Mouse (Mus musculus): ENCODE data around the gene Adcy5. TPM values are rescaled to one million over a fixed set of nuclear protein-coding genes. Genes with fewer than 3 reads are reported as not detected.

Adcy5 gene
- total and polyA plus RNA-seq, 3 experiments, result under 0.01 to 0.08 TPM; not detected in 1

- DNase-seq (ENCODE audit: low read depth, low spot score), result no peak
- H3K36me3 ChIP-seq (ENCODE audit: control insufficient read depth in 1 of 2, insufficient read depth in 2 of 2, low read length in 2 of 2), result no peaks in the 10 kb centered on the region
- H3K4me3 ChIP-seq (ENCODE audit: control insufficient read depth in 1 of 2, insufficient read depth in 1 of 2, low read depth in 2 of 2, low read length in 2 of 2), result no peak overlapping the region
- TF ChIP-seq POLR2AphosphoS2 (IDR thresholded peaks at IDR 0.05; ENCODE audit: low read length) (no peak), ZC3H11A (IDR thresholded peaks at IDR 0.05; ENCODE audit: low read depth, low read length) (no peak), JUND (IDR thresholded peaks at IDR 0.05; ENCODE audit: low read depth, low read length) (no peak), ZNF384 (IDR thresholded peaks at IDR 0.05; ENCODE audit: low read depth, low read length) (no peak)
- H3K79me2 ChIP-seq (ENCODE audit: control insufficient read depth, insufficient read depth, low read length, poor library complexity), result no peaks in the 10 kb centered on the region
- no peaks in the 10 kb centered on the region for H3K27me3 ChIP-seq (ENCODE audit: control insufficient read depth in 1 of 2, insufficient read depth in 2 of 2, low read length in 2 of 2)
- no peak overlapping the region for H3K9ac ChIP-seq (ENCODE audit: control insufficient read depth, low read depth, low read length, poor library complexity, severe bottlenecking)
- no peaks in the 10 kb centered on the region for H3K9me3 ChIP-seq (replicated peaks; ENCODE audit: insufficient read depth, low read length)
- no peaks in the 10 kb centered on the region for H3K4me1 ChIP-seq (ENCODE audit: control insufficient read depth in 1 of 2, insufficient read depth in 2 of 2, low read length in 2 of 2)
- H3K27ac ChIP-seq (ENCODE audit: control insufficient read depth, low read depth, low read length), result no peak overlapping the region
Measured at GRCm38 (mm10) chr16:35233329-35233728, 78.7 kb downstream of the Adcy5 start.

DNA sequence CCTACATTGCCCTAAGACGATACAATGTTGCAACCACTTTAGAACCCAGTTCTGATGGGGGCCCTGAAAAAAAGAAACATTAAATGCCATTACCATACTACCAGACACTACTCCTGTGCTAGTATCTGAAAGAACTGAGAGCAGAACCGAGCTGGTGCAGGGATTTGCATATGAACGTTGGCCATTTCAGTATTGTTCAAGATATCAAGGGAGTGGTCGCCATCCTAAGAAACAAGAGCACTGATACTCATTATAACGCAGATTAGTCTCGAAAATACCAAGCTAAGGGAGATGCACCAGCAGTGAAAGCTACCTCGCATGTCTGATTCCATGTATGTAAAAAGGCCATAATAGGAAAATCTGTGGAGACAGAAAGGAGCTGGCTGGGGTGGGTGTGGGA, 82.4 kb downstream of the Adcy5 start:
- H3K27ac ChIP-seq (ENCODE audit: control insufficient read depth, low read depth, low read length), result no peak overlapping the region
- no peaks in the 10 kb centered on the region for H3K36me3 ChIP-seq (ENCODE audit: control insufficient read depth in 1 of 2, insufficient read depth in 2 of 2, low read length in 2 of 2)
- no peak overlapping the region for H3K4me3 ChIP-seq (ENCODE audit: control insufficient read depth in 1 of 2, insufficient read depth in 1 of 2, low read depth in 2 of 2, low read length in 2 of 2)
- no peak for TF ChIP-seq MAZ (IDR thresholded peaks at IDR 0.05; ENCODE audit: low read depth, low read length)
- no peak for TF ChIP-seq POLR2AphosphoS5 (IDR thresholded peaks at IDR 0.05; ENCODE audit: borderline replicate concordance, low read depth, low read length)
- no peak for TF ChIP-seq JUND (IDR thresholded peaks at IDR 0.05; ENCODE audit: low read depth, low read length)
- TF ChIP-seq CHD1 (IDR thresholded peaks at IDR 0.05; ENCODE audit: low read depth, low read length), result no peak
- no peak for TF ChIP-seq MYC (IDR thresholded peaks at IDR 0.05; ENCODE audit: low read depth, low read length)
- no peak for TF ChIP-seq NELFE (IDR thresholded peaks at IDR 0.05; ENCODE audit: low read depth, low read length)
- no peak for TF ChIP-seq POLR2AphosphoS2 (IDR thresholded peaks at IDR 0.05; ENCODE audit: low read length)
- TF ChIP-seq KAT2A (conservative IDR thresholded peaks at IDR 0.05; ENCODE audit: low read depth, low read length), result no peak
- TF ChIP-seq MAX (IDR thresholded peaks at IDR 0.05; ENCODE audit: low read length), result no peak
- no peak for TF ChIP-seq CTCF (IDR thresholded peaks at IDR 0.05 in 2 of 3, conservative IDR thresholded peaks at IDR 0.05 in 1 of 3; ENCODE audit: control insufficient read depth in 1 of 3, insufficient read depth in 1 of 3, low read depth in 2 of 3, low read length in 3 of 3, poor library complexity in 1 of 3, severe bottlenecking in 1 of 3)
- no peak for TF ChIP-seq POLR2A (IDR thresholded peaks at IDR 0.05; ENCODE audit: control insufficient read depth in 1 of 2, insufficient read depth in 1 of 2, low read depth in 1 of 2, low read length in 2 of 2, poor library complexity in 1 of 2)
- TF ChIP-seq CHD2 (IDR thresholded peaks at IDR 0.05; ENCODE audit: low read length), result no peak
- no peak for TF ChIP-seq TCF12 (IDR thresholded peaks at IDR 0.05; ENCODE audit: low read depth, low read length)
- TF ChIP-seq ZNF384 (IDR thresholded peaks at IDR 0.05; ENCODE audit: low read depth, low read length), result no peak
- no peak for TF ChIP-seq MXI1 (IDR thresholded peaks at IDR 0.05; ENCODE audit: low read depth, low read length)
- no peak for TF ChIP-seq RCOR1 (IDR thresholded peaks at IDR 0.05; ENCODE audit: low read depth, low read length)
- no peak for TF ChIP-seq GABPA (IDR thresholded peaks at IDR 0.05; ENCODE audit: low read depth, low read length)
- no peak for TF ChIP-seq SIN3A (IDR thresholded peaks at IDR 0.05; ENCODE audit: low read length)
- no peak for TF ChIP-seq EP300 (IDR thresholded peaks at IDR 0.05; ENCODE audit: low read depth in 1 of 2, low read length in 2 of 2)
- no peak for TF ChIP-seq UBTF (IDR thresholded peaks at IDR 0.05; ENCODE audit: borderline replicate concordance, insufficient read depth, low read depth, low read length)
- H3K4me1 ChIP-seq (ENCODE audit: control insufficient read depth in 1 of 2, insufficient read depth in 2 of 2, low read length in 2 of 2), result no peaks in the 10 kb centered on the region
- no peak overlapping the region for H3K9ac ChIP-seq (ENCODE audit: control insufficient read depth, low read depth, low read length, poor library complexity, severe bottlenecking)
- no peak for DNase-seq (ENCODE audit: low read depth, low spot score)
- no peaks in the 10 kb centered on the region for H3K9me3 ChIP-seq (replicated peaks; ENCODE audit: insufficient read depth, low read length)
- no peaks in the 10 kb centered on the region for H3K79me2 ChIP-seq (ENCODE audit: control insufficient read depth, insufficient read depth, low read length, poor library complexity)
- no peaks in the 10 kb centered on the region for H3K27me3 ChIP-seq (ENCODE audit: control insufficient read depth in 1 of 2, insufficient read depth in 2 of 2, low read length in 2 of 2)

All from MEL (cell line).